Mouse (Mus musculus) v-Abl transformed pro-B cells (cell line): Measurements from ENCODE around the gene Nedd8.

ENCODE experiments used
- in situ Hi-C, 2 experiments: fragments of 400-800 bp; cut with MboI; formaldehyde crosslinking; loops; one replicate each; pipeline ENCODE4 v1.15.1; 2025; ENCODE audit not compliant: unreplicated experiment in 2 of 2

Nedd8 gene

DNA sequence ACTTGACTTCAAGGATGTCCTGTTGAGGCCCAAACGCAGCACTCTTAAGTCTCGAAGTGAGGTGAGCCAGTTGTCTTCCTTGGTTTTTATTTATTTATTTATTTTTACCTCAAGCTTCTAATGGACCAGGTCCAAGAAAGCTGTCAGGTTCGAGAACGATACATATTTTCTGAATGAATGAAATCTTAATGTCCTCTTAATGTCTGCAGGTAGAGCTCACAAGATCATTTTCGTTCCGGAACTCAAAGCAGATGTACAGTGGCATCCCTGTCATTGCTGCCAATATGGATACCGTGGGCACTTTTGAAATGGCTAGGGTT lies 777 bp upstream of the Nedd8 start:
- in situ Hi-C loops = loop anchor here in 1 of 2 experiments (25.0 kb wide), 1 partner anchor 215 kb away; the partner anchor contains the start of genes Cbln3 and Khnyn

DNA sequence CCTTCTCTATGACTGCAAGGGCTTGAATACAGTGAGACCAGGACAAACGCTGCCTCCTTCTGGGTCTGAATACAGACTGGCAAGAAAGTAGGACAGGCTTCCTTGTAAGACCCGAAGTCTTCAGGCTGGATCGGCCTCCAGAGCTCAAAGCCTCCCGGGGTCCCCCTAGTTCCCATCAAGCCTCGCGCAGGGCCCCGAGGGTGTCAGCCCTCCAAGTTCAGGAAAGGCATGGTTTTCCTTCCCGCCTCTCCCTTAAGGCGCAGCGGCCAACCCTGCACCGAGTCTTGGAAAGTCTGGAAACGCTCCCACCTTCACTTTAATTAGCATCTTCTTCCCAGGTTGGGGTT lies 465 bp downstream of the Nedd8 start:
- in situ Hi-C loops = loop anchor here in 1 of 2 experiments (25.0 kb wide), 1 partner anchor 216 kb away; the partner anchor contains the start of genes Cbln3 and Khnyn

DNA sequence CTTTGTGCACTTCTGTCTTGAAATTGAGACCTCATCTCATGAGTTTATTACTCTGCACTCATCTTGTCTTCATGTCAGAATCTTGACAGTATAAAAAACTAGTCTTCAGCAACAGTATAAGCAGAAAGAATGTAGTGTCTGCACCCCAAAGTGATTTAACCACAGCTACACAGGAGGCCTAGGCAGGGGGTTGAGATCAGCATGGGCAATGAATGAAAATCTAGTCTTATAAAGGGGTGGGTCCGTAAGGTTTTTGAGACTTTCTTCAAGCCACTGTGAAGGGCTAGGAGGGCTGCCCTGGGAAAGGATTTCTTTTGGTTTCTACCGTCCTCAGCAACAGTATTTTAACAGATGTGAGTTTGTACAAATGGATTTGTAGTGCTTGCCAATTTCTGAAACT lies 11.3 kb downstream of the Nedd8 start:
- in situ Hi-C loops = loop anchor here in 1 of 2 experiments (25.0 kb wide), 1 partner anchor 227 kb away; the partner anchor contains the start of genes Cbln3 and Khnyn

DNA sequence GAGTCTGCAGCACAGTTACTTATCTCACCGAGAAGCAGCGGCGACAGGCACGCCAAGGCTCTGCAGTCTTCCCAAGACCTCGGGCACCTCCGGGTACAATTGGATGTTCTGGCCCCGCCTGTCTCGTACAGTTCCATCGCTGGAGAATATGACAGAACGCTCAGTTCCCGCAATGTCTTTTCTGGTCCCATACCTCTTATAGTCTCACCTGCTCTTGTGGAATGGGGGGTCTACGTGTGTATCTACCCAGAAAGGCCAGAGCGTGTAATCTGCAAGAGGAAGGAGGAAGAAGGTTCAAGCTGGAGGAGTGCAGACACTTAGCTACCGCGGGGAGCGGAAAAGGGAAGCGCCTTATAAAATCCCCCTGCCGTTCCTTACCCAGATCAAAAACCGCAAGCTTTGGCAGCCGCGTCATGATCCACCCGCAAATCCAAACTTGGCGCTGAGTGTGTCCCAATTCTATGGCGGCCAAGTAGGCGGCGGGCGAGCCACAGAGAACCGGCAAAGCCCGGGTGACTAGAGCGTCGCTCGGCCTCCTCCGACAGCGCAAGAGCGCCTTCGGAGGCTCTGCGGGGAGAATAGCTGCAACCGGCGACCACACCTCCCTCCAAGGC lies 11.9 kb downstream of the Nedd8 start, which contains the start of gene Mdp1:
Gene Mdp1, minus strand, starts transcription at position 549 of the 614 bp plus-strand sequence.
- in situ Hi-C loops = loop anchor here in 1 of 2 experiments (25.0 kb wide), 1 partner anchor 227 kb away; the partner anchor contains the start of genes Cbln3 and Khnyn

- in situ Hi-C loops = loop anchor here in 1 of 2 experiments (25.0 kb wide), 1 partner anchor 229 kb away; the partner anchor contains the start of genes Cbln3 and Khnyn
Measured at GRCm38 (mm10) chr14:55658011-55658410, 13.9 kb downstream of the Nedd8 start.

GRCm38 (mm10) chr14:55656935-55657334 lies 15.0 kb downstream of the Nedd8 start:
- in situ Hi-C loops = loop anchor here in 1 of 2 experiments (25.0 kb wide), 1 partner anchor 230 kb away; the partner anchor contains the start of genes Cbln3 and Khnyn

DNA sequence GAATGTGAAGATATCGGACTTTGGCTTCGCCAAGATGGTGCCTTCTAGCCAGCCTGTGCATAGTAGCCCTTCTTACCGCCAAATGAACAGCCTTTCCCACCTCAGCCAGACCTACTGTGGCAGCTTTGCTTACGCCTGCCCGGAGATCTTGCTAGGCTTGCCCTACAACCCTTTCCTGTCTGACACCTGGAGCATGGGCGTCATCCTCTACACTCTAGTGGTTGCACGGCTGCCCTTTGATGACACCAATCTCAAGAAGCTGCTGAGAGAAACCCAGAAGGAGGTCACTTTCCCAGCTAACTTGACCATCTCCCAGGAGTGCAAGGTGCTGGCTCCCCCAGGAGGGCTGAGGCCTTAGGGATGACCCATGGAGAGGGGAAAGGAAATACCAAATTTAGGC lies 20.4 kb downstream of the Nedd8 start:
- in situ Hi-C loops = loop anchor here in 1 of 2 experiments (25.0 kb wide), 1 partner anchor 236 kb away; the partner anchor contains the start of genes Cbln3 and Khnyn

DNA sequence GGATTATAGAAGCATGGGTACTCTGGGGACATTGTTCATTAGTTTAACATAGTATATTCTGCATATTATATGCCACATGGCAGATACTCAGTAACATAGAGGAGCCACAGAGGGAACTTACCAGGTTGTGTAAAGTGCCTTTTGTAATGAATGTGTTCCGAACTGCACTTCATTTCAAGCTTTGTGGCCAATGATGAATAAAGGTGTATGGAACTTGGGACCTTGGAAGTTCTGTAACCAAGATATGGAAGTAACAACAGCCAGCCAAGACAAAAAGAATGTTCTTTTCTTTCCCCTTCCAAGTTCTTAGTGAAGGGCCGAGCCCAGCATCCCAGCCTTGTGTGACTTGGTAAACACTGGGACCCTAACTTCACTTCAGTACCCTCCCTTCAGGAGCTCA lies 22.0 kb downstream of the Nedd8 start, which contains the start of gene Tssk4:
Gene Tssk4, plus strand, starts transcription at position 301 of the 400 bp plus-strand sequence.
- in situ Hi-C loops = loop anchor here in 1 of 2 experiments (25.0 kb wide), 1 partner anchor 237 kb away; the partner anchor contains the start of genes Cbln3 and Khnyn

DNA sequence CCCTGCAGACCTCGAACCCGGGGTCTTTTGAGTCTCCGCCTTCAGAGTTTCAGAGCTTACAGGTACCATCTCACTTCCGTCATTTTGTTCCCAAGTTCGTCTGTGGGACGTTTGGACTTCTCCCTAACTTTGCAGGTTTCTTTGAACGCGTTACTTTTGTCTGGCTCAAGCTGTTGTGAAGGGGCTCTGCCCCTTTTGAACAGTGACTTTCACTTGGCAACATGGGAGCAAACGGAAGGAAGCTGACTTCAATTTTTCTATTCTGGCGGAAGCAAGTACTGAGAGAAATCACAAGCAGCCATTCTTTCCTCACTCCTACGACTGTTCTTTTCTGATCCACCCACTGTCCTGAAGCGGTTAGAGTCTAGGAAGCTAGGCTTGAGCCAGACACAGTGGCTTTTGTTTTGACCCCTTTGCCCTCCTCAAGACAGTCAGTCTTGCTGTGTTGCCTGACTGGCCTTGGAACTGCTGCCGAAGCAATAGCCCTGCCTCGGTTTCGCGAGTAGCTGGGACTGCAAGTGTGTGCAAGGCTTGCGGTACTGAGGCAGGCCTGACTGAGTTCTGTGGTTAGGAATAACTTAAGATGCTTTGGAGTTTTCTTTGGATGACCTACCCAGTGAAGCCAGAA lies 27.5 kb downstream of the Nedd8 start:
- in situ Hi-C loops = no loop called here

DNA sequence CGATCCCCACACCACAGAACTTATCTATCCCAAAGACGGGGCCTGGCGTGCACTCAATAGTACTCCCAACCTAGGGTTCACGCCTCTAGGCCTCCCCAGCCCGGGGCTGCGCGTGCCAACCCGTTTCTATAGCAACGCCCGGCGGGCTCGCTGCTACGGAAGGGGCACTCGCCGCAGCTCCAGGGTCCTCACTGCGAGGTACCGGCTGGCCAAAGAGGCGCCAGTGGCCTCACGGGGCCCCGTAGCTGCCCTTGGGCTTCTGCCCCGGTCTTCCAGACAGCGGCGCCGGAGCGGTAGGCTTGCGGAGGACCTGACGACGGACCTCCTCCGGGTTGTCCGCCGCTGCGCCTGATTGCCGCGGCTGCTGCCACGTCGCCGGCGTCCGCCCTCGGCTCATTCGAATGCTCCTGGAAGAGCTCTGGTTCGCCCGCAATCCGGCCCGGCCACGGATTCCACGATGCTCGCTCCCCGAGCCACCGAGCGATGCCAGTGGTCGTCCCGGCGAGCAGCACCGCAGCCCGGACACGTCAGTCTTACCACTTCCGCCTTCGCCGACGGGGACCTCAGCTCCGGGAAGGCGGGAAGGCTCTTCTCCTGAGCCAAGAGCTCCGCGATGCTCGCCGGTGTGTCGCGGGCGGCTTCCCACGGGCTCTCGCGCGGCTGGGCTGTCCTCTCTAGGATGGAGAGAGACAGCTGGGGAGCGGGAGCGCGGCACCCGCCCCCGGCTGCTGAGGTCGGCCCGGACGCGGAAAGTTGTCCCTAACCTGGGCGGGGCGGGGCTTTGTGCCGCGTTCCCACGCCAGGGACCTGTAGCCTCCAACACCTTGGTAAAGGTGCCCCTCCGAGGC lies 28.6 kb downstream of the Nedd8 start, which contains the start of gene Tm9sf1:
Gene Tm9sf1, minus strand, starts transcription at position 747 of the 848 bp plus-strand sequence.
- in situ Hi-C loops = no loop called here

DNA sequence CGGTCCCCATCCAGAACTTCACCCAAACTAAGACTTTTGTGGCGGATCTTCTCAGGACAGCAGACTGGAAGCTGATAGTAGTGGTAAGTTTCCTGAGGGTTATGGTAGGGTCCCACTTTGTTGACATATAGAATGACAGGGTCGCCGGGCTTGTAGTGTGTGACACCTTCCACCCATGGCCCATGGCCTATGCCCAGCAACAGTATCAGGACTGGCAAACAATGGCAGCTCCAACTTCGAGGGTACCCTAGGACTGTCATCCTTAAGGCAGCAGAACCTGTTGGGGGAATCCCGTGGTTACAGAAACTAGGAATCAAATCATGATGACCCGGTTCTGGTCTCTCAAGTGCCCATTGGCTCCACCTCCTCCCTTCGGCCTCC lies 29.3 kb downstream of the Nedd8 start:
- in situ Hi-C loops = no loop called here

DNA sequence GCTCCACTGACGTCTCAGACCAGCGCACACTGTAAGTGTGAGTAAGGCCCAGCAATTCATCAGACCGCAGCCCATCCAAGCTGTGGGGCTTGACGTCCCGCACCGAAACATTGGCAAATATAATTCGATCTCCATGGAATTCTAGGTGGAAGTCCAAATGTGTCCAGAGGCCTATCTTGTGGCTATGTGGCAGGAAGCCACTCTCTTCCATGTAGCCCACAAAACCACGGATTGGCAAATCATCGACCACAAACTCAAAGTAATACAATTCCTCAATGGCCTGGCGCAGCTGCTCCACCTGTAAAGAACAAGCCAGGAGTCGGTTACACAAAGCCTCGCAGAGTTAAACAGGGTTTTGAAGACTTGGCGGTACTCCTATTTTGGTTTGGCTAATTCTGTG lies 30.6 kb downstream of the Nedd8 start:
- in situ Hi-C loops = no loop called here

DNA sequence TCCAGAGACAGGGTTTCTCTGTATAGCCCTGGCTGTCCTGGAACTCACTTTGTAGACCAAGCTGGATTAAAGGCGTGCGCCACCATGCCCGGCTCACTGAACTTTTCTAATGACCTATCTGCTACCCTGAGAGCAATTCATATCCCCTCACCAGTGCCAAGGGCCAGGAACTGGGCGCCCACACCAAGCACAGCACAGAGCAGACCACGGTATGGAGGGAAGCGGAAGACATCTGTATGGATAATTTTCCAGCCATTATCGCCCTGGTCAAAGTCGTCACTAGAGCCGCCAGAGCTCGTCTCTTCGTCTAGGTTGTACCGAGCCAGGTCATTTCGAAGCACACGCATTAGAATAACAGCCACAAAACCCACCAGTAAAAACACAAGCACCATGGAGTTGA lies 31.1 kb downstream of the Nedd8 start:
- in situ Hi-C loops = no loop called here

DNA sequence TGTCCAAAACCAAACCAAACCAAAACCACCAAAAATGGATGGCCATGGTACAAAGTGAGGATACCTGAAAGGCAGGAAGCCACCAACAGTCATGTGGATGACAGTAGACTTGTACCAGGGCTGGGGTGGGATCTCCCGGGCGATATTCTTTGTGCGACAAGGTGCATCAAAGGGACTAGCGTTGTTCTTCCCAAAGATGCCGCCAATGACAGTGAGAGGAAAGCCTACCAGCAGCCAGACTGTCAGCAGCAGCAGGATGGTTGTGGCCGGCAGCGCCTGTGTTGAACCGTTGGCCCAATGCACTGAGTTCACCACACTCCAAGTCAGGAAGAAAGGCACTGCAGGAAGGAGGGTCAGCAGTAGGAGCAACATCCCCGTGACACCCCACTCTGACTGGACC lies 34.1 kb downstream of the Nedd8 start, which contains the start of gene Gm49378:
Gene Gm49378, minus strand, starts transcription at position 101 of the 400 bp plus-strand sequence.
- in situ Hi-C loops = no loop called here

- in situ Hi-C loops = no loop called here
Measured at GRCm38 (mm10) chr14:55635523-55636007, 36.4 kb downstream of the Nedd8 start, which contains the start of gene Ipo4. TSS of gene Ipo4 (minus strand) at chr14:55635957.

DNA sequence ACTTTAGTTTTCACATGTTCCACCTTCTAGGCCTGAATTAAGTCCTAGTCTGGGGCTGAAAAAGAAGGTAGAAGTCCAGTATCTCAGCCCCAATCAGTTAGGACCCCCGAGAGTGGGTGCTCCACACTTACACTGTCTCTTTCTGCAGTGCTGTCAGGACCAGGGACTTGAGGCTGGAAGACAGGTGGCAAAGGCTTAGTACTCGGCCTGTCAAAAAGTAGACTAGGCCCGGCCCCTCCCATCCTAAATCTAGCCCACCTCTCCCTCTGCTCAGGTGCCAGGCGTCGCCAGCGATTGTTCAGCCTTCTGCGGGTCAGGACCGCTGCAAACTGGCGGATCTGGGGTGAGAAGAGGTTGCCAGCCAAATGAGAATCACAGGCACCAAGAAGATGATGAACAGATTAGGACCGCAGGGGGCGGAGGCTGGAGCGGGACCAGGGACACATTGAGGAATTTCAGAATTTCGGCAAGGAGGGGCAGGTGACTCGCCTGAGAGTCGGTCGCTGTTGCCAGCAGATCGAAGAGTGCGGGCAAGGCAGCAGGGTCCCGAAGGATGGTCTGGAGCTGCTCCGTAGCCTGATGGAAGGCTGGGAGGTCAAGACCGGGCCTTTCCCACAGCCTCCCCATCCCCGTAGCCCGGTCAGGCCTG lies 36.9 kb downstream of the Nedd8 start:
- in situ Hi-C loops = no loop called here

- in situ Hi-C loops = loop anchor here (5.0 kb wide), 1 partner anchor 123 kb away; no protein-coding TSS in a partner anchor
Measured at GRCm38 (mm10) chr14:55629312-55629711, 42.6 kb downstream of the Nedd8 start.

DNA sequence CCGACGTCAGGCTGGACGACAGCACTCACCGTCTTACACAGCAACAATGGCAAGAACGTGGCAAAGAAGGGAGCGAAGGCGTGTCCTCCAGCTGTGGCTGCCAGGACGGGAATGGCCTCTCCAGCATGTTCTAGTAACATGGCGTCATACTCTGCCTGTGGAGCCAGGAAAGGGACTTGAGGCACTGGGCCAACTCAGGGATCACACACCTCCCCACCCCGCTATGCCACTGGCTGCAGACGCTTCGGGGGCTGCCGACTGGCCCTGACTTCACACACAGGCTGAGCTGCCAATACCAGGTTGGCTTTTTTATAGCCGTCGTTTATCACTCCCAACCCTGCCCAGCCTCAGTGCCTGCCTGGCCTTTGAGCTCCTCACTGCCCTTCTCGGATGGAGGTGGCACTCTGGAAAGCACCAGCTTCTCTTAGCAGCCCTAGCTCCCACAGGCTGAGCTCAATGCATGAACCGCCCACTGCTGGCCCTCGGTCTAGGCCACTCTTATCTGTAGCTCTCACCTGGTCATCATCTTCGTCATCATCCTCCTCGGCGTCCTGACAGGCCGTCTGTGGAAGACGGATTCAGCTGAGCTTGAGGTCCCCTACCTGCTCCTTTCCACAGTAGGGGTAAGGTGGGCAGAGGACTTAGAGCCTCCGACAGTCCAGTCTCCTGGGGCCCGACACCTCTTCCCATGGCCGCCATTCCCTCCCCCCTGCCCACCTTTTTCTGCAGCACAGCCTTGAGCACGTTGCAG lies 43.7 kb downstream of the Nedd8 start:
- in situ Hi-C loops = loop anchor here (5.0 kb wide), 1 partner anchor 124 kb away; no protein-coding TSS in a partner anchor
